Mouse (Mus musculus) heart, adult 2 months (tissue): Measurements from ENCODE around the gene Crat. TPM values are rescaled to one million over a fixed set of nuclear protein-coding genes. Genes with fewer than 3 reads are reported as not detected.

Experiments
- DNase-seq, 2 experiments: peaks; one replicate each; pipeline ENCODE4 v3.0.0; 2021
- H3K27ac ChIP-seq: fragments of 200-600 bp; 2 replicates; pipeline ENCODE4 v1.8.1; 2022
- H3K27me3 ChIP-seq: fragments of 200-500 bp; 2 replicates; pipeline ENCODE4 v1.6.1; 2012; ENCODE audit warnings: mild to moderate bottlenecking, low read length, inconsistent platforms, mixed read lengths; ENCODE audit not compliant: control insufficient read depth, insufficient read depth
- H3K36me3 ChIP-seq: fragments of 200-500 bp; 2 replicates; pipeline ENCODE4 v1.6.1; 2012; ENCODE audit warnings: low read length, inconsistent platforms; ENCODE audit not compliant: control insufficient read depth, insufficient read depth
- H3K4me1 ChIP-seq: fragments of 200-500 bp; 2 replicates; pipeline ENCODE4 v1.6.1; 2011; ENCODE audit warnings: low read length; ENCODE audit not compliant: control insufficient read depth, insufficient read depth
- H3K4me3 ChIP-seq: fragments of 200-600 bp; 2 replicates; pipeline ENCODE4 v1.8.1; 2022
- H3K79me2 ChIP-seq: fragments of 200-500 bp; replicated peaks from 2 replicates; pipeline ENCODE4 v1.6.1; 2012; ENCODE audit warnings: mild to moderate bottlenecking, inconsistent platforms, low read length, moderate library complexity, mixed read lengths; ENCODE audit not compliant: control insufficient read depth, insufficient read depth
- H3K9ac ChIP-seq: fragments of 200-500 bp; 2 replicates; pipeline ENCODE4 v1.6.1; 2012; ENCODE audit warnings: low read depth, mild to moderate bottlenecking, control low read depth, inconsistent platforms, low read length, mixed read lengths
- CTCF ChIP-seq: fragments of 200-600 bp; IDR thresholded peaks from 2 replicates; pipeline ENCODE4 v1.8.1; 2022; ENCODE audit warnings: antibody characterized with exemption, mild to moderate bottlenecking, moderate library complexity
- EP300 ChIP-seq: fragments of 200-500 bp; IDR thresholded peaks from 2 replicates; pipeline ENCODE4 v1.6.1; 2011; ENCODE audit warnings: low read depth, low read length, control low read depth; ENCODE audit not compliant: insufficient read depth
- POLR2A ChIP-seq: fragments of 200-500 bp; IDR thresholded peaks from 2 replicates; pipeline ENCODE4 v1.6.1; 2011; ENCODE audit warnings: mild to moderate bottlenecking, low read depth, low read length, control low read depth; ENCODE audit not compliant: insufficient read depth
- WGBS: fragments of 180-500 bp; shearing (Covaris S2); methylation state at CpG from one replicate; pipeline ENCODE4 v1.1.7; 2018; 5-methylcytosine and 5-hydroxymethylcytosine counted together
- intact Hi-C: fragments of 180-260 bp; cut with DNase I; formaldehyde crosslinking; loops from one replicate; pipeline ENCODE4 v1.15.1; 2025
- polyA plus RNA-seq: library from polyadenylated mRNA; depleted of rRNA; stranded (reverse); fragments of >200 nt; gene quantifications from 2 replicates; pipeline ENCODE4 v1.2.3, GENCODE M21; 2012
- total RNA-seq, 2 experiments: library from RNA; stranded (reverse); gene quantifications; 2 replicates each; pipeline ENCODE4 v1.2.3; 2021

Crat gene
- total and polyA plus RNA-seq, 3 experiments = 452 to 695 (median 542) TPM

DNA sequence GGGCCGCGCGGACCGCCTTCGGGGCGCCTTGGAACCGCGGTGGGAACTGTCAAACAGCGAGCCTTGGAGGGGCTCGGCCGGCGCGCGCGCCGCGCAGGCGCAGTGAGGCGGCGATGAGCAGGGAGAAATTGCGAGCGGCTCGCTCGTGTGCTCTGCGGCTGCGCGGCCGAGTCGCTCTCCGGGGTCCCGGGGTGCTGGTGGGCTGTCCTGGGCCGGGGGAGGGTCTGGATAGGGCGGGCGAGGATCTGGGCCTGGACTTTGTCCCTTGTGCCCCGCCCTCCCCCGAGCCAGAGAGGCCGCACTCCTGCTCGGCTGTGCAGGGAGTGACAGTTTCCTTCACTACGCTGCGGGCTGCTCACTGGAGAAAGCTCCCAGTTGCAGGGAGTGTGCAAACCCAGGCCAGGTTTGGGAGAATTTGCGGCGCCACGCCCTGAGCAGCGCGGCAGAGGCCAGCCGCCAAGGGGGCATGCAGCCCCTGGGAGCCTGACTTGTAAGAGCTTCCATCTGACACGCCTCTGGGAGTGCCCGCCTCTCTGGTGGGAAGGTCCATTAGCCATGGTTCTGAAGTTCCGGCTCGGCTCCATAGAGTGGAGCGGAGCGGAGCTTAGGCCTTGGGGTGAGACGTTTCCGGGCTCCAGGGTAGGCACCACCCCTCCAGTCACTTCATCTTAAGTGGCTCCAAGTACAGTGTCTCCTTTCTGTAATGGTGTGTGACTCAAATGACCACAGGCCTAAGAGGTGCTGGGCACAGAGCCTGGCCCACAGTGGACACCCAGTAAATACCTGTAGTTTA, 22.8 kb downstream of the Crat start:
- H3K9ac ChIP-seq = peak overlapping the region; percentile 83
- peak overlapping the region; percentile 95 for H3K4me3 ChIP-seq
- no peaks in the 10 kb centered on the region for H3K36me3 ChIP-seq
- H3K4me1 ChIP-seq = peaks cover 3% of the 10 kb centered on the region
- no peaks in the 10 kb centered on the region for H3K27me3 ChIP-seq
- H3K79me2 ChIP-seq = no peaks in the 10 kb centered on the region
- H3K27ac ChIP-seq = peak overlapping the region; percentile 82
- no peak for TF ChIP-seq POLR2A
- no peak for TF ChIP-seq CTCF
- TF ChIP-seq EP300 = peak; percentile 64; the same call in 1 of the 2 replicates
- WGBS = under 1% methylated on average over 54 of the region's 54 CpGs
- intact Hi-C loops = loop anchor here (1.0 kb wide), 1 partner anchor 23 kb away; the partner anchor contains the start of gene Crat
- DNase-seq = peak; percentile 84 to 87

DNA sequence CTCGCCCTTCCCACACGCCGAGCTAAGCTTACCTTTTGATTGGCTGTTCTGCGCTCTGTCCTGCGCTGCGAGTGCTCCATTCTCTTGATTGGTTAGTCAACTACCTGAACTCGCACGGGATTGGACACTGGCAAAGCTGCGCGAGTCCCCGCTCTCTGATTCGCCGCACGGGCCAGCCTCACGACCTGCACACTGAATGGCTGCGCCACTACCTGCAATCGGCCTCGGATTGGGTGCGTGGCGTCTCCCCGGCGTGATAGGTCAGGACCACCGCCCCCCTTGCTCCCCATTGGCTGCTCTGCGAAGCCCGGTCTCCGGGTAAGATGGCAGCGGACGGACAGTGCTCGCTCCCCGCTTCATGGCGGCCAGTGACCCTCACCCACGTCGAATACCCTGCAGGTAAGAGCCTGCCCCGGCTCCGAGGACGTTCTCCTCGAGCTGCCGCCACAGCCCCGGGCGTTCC, 23.5 kb downstream of the Crat start, which contains the start of gene Dolpp1:
Gene Dolpp1, plus strand, starts transcription at position 141 of the 463 bp plus-strand sequence.
- Histone ChIP-seq H3K4me1 (peaks cover 3% of the 10 kb centered on the region), H3K27me3 (no peaks in the 10 kb centered on the region), H3K27ac (peak within 1 kb of the TSS; percentile 82), H3K79me2 (no peaks in the 10 kb centered on the region), H3K9ac (peak within 1 kb of the TSS; percentile 83), H3K4me3 (peak within 1 kb of the TSS; percentile 95), H3K36me3 (no peaks in the 10 kb centered on the region)
- under 1% methylated on average over 40 of the region's 40 CpGs for WGBS
- TF ChIP-seq EP300 (no peak), POLR2A (peak; percentile 65), CTCF (no peak)
- peak; percentile 91 to 97 for DNase-seq
- intact Hi-C loops = loop anchor here (1.0 kb wide), 1 partner anchor 23 kb away; the partner anchor contains the start of gene Crat

DNA sequence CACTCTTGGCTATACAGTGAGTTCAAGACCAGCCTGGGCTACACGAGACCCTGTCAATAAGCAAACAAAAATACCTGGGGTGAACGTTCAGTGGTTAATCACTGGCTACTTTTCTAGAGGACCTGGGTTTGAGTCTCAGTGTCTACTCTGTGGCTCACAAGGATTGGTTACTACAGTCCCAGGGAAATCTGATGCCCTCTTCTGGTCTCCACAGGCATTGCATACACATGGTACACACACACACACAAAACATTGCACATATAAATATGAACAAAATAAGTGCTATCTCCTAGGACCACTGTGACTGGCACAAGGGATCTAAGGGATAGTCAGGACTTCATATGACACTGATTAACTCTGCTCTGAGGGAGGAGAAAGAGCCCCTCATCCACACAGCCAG, 26.6 kb downstream of the Crat start:
- Histone ChIP-seq H3K9ac (no peak overlapping the region), H3K27me3 (no peaks in the 10 kb centered on the region), H3K79me2 (no peaks in the 10 kb centered on the region), H3K4me3 (no peak overlapping the region), H3K4me1 (peaks cover 3% of the 10 kb centered on the region), H3K36me3 (no peaks in the 10 kb centered on the region), H3K27ac (no peak overlapping the region)
- WGBS = 84% methylated on average over 2 of the region's 2 CpGs
- no peak for DNase-seq
- TF ChIP-seq CTCF (peak; percentile 35), EP300 (no peak), POLR2A (no peak)
- intact Hi-C loops = no loop called here

GRCm38 (mm10) chr2:30386913-30387312, 28.7 kb downstream of the Crat start:
- intact Hi-C loops = no loop called here
- Histone ChIP-seq H3K4me1 (no peaks in the 10 kb centered on the region; the same call in 1 of the 2 replicates), H3K4me3 (no peak overlapping the region), H3K79me2 (no peaks in the 10 kb centered on the region), H3K9ac (no peak overlapping the region), H3K27ac (no peak overlapping the region), H3K27me3 (no peaks in the 10 kb centered on the region), H3K36me3 (no peaks in the 10 kb centered on the region)
- WGBS = 70% methylated on average over 9 of the region's 9 CpGs
- DNase-seq = no peak
- TF ChIP-seq CTCF (no peak), POLR2A (peak; percentile 62), EP300 (0 out of 2 replicates have a peak, but pooled peaks have one; percentile 41)

- no peaks in the 10 kb centered on the region for H3K27me3 ChIP-seq
- TF ChIP-seq POLR2A (no peak), CTCF (no peak), EP300 (no peak)
- peaks cover 5% of the 10 kb centered on the region for H3K4me1 ChIP-seq
- no peak for DNase-seq
- 81% methylated on average over 4 of the region's 4 CpGs for WGBS
- no peaks in the 10 kb centered on the region for H3K36me3 ChIP-seq
- no peak overlapping the region for H3K9ac ChIP-seq
- no peaks in the 10 kb centered on the region for H3K79me2 ChIP-seq
- H3K27ac ChIP-seq = no peak overlapping the region
- no peak overlapping the region for H3K4me3 ChIP-seq
- intact Hi-C loops = no loop called here
Observed at GRCm38 (mm10) chr2:30385591-30385990, 30.0 kb downstream of the Crat start.

GRCm38 (mm10) chr2:30384814-30385213, 30.8 kb downstream of the Crat start:
- no peaks in the 10 kb centered on the region for H3K79me2 ChIP-seq
- peaks cover 5% of the 10 kb centered on the region for H3K4me1 ChIP-seq
- intact Hi-C loops = no loop called here
- WGBS = 64% methylated on average over 5 of the region's 5 CpGs
- no peak overlapping the region for H3K9ac ChIP-seq
- 0 out of 2 replicates have a peak, but pooled peaks have one; percentile 20 for TF ChIP-seq POLR2A
- no peak for TF ChIP-seq CTCF
- no peaks in the 10 kb centered on the region for H3K36me3 ChIP-seq
- no peaks in the 10 kb centered on the region for H3K27me3 ChIP-seq
- no peak overlapping the region for H3K27ac ChIP-seq
- H3K4me3 ChIP-seq = no peak overlapping the region
- DNase-seq = no peak
